Mouse (Mus musculus) limb, embryonic 15.5 days (tissue): ENCODE results near the gene Mad2l1bp. TPM values are rescaled to one million over a fixed set of nuclear protein-coding genes. Genes with fewer than 3 reads are reported as not detected.

Experiments used
- ATAC-seq: fragments of 200-750 bp; cut with Nextera tagmentation; 2 replicates; pipeline ENCODE4 v1.8.0; 2017; ENCODE audit warnings: low read depth, moderate TSS enrichment; ENCODE audit not compliant: insufficient number of reproducible peaks, low FRiP score, low TSS enrichment
- H3K27ac ChIP-seq: fragments of 300-500 bp; sonication (generic); 2 replicates; pipeline ENCODE4 v1.5.1; 2015; ENCODE audit warnings: moderate library complexity, mild to moderate bottlenecking, inconsistent platforms
- H3K27me3 ChIP-seq: fragments of 300-500 bp; sonication (generic); 2 replicates; pipeline ENCODE4 v1.6.1; 2015; ENCODE audit warnings: inconsistent platforms
- H3K36me3 ChIP-seq: fragments of 300-500 bp; sonication (generic); 2 replicates; pipeline ENCODE4 v1.6.1; 2015; ENCODE audit warnings: inconsistent platforms
- H3K4me1 ChIP-seq: fragments of 300-500 bp; sonication (generic); 2 replicates; pipeline ENCODE4 v1.6.1; 2015; ENCODE audit warnings: inconsistent platforms
- H3K4me2 ChIP-seq: fragments of 300-500 bp; sonication (generic); 2 replicates; pipeline ENCODE4 v1.6.1; 2015; ENCODE audit warnings: mild to moderate bottlenecking, inconsistent platforms
- H3K4me3 ChIP-seq: fragments of 300-500 bp; sonication (generic); 2 replicates; pipeline ENCODE4 v1.5.1; 2015; ENCODE audit warnings: mild to moderate bottlenecking, inconsistent platforms
- H3K9ac ChIP-seq: fragments of 300-500 bp; sonication (generic); 2 replicates; pipeline ENCODE4 v1.6.1; 2015; ENCODE audit warnings: inconsistent platforms
- H3K9me3 ChIP-seq: fragments of 300-500 bp; sonication (generic); 2 replicates; pipeline ENCODE4 v1.6.1; 2016; ENCODE audit warnings: inconsistent platforms
- WGBS: fragments of 180-500 bp; shearing (Covaris S2); methylation state at CpG from one replicate; pipeline ENCODE4 v1.1.7; 2015; 5-methylcytosine and 5-hydroxymethylcytosine counted together
- polyA plus RNA-seq: library from polyadenylated mRNA; unstranded; fragments of >200 nt; fragmentation: Nextera tagmentation; extraction: Ambion mirVana; gene quantifications from 2 replicates; pipeline ENCODE4 v1.2.1, GENCODE M21; 2015

The Mad2l1bp gene
- polyA plus RNA-seq, result 35.1 and 36.4 TPM in 2 replicates

DNA sequence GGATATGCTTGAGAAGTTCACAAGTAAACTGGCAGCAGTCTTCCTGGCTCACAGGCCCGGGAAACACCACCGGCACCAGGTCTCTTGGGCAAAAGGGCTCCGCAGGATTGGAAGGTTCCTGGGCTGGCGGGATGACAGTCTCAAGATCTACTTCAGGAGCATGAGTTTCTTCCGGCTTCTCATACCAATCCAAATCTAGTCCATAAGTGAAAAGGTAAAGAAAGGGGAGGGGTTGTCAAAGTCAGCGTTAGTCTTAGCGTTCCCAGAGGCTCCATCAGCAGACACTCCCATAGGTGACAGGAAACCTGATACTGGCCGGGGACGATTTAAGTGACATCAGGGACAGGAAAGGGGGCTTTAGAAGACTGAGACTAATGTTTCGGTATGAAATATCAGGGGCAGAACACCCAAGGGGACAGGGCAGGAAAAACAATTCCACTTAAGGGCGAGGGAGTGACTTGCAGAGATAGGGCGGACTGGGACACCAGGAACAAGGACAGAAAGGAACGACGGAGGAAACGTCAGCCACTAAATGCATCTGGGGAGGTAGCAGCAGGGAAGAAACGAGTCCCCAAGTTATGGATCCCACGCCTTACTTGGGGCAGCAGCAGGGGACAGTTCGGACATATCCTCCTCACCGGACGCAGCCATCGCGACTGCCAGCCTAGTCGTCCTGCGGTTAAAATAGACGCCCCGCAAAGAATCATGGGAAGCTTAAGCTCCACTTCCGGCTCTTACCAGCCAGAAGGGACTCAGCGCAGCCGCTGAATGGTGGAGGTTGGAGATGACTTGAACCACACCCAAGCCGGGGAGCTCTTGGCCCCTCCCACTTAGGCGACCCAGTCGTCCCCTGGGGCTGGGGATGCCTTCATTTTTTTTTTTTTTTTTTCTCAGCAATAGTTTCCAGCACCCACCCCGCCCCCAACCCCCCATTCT lies at the start of gene Mad2l1bp:
TSS of gene Mad2l1bp (minus strand) at position 707 of the 936 bp plus-strand sequence.
- H3K4me3 ChIP-seq, result peak within 1 kb of the TSS; percentile 65
- peak; percentile 80 for ATAC-seq
- H3K4me2 ChIP-seq, result peak within 1 kb of the TSS; percentile 77
- 4% methylated on average over 33 of the region's 33 CpGs for WGBS
- H3K9ac ChIP-seq, result peak within 1 kb of the TSS; percentile 57
- no peaks in the 10 kb centered on the region for H3K27me3 ChIP-seq
- peaks cover 16% of the 10 kb centered on the region for H3K36me3 ChIP-seq
- peak within 1 kb of the TSS; percentile 83 for H3K27ac ChIP-seq
- peaks cover 6% of the 10 kb centered on the region for H3K4me1 ChIP-seq
- no peaks in the 10 kb centered on the region for H3K9me3 ChIP-seq

DNA sequence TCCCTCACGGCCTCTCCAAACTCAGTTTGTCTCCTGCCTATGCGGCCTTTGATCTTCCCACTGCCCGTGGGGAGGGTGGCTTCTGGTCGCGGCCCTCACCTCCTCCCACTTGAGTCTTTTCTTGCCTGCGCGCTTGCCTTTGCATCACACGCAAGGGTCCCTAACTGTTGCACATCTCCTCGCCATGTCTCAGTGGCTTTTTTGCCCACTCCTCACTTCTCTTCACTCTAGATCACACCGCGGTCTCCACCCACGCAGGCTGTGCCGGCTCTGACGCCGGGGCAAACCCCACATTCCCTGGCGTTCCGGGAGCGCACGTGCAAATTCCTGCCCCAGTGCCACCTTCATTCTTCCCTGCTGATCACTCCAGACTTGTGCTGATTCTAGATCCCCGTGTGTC lies 49.7 kb upstream of the Mad2l1bp start:
- peak overlapping the region; percentile 63 for H3K4me2 ChIP-seq
- H3K9ac ChIP-seq, result peak overlapping the region; percentile 81
- 0 out of 2 replicates have a peak, but pooled peaks have one; percentile 16 for ATAC-seq
- H3K4me1 ChIP-seq, result peaks cover 20% of the 10 kb centered on the region
- peak overlapping the region; percentile 79 for H3K27ac ChIP-seq
- peak overlapping the region; percentile 74 for H3K4me3 ChIP-seq
- peaks cover 48% of the 10 kb centered on the region for H3K36me3 ChIP-seq
- H3K27me3 ChIP-seq, result no peaks in the 10 kb centered on the region
- 0% methylated on average over 20 of the region's 20 CpGs for WGBS
- no peaks in the 10 kb centered on the region for H3K9me3 ChIP-seq

DNA sequence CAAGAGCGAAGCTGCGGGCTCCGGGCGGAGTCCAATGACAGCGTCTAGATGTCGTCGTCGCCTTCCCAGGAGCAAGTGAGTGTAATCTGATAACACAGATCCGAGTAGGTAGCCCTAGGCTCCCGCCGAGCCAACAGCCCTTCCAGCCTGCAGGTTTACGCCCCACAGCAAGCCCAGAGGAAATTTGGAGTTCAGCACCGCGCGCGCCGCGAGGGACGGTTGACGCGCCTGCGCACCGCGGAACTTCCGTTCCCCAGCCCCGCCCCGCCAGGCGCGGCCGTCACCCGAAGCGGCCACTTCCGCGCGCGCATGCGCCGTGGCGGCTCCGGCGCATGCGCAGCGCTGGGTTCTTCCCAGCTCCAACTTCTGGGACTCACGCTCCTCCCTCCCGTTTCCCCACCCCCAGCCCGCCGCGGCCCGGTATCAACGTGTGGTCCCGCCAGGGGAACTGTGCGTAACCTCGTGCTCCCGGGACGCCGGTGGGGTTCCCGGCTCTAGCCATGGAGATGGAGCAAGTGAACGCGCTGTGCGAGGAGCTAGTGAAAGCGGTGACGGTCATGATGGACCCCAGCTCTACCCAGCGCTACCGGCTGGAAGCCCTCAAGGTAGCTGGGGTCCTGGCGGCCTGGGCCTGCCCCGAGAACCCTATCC lies 49.2 kb upstream of the Mad2l1bp start, which contains the start of the genes Polh and Xpo5:
TSS of gene Polh (minus strand) at position 225 of the 651 bp plus-strand sequence.
TSS of gene Xpo5 (plus strand) at position 362 of the 651 bp plus-strand sequence.
- Histone ChIP-seq H3K4me3 (peak within 1 kb of the TSS; percentile 74), H3K36me3 (peaks cover 48% of the 10 kb centered on the region)
- under 1% methylated on average over 65 of the region's 66 CpGs for WGBS

DNA sequence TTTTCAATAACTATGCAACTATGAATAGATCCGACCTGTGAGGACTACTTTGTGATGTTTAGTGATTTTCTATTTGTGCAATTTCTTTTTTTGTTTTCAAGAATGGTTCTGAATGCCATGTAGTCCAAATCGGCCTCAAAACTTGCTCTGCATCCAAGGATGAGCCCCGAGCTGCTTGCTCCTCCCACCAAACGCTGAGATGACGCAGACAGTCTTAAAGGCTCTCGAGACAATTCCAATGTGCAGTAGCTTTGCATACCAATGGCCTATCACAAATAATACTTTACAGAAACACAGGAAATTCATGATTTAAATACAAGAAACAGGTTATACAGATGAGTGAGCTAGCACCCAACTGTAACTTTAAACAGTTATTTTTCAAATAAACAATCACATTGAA lies 47.8 kb upstream of the Mad2l1bp start:
- 64% methylated on average over 6 of the region's 6 CpGs for WGBS

More for the DNA sequence above, 49.2 kb upstream of the Mad2l1bp start, which contains the start of the genes Polh and Xpo5:
- Histone ChIP-seq H3K27me3 (no peaks in the 10 kb centered on the region), H3K4me1 (peaks cover 20% of the 10 kb centered on the region), H3K9ac (peak within 1 kb of the TSS; percentile 81), H3K9me3 (no peaks in the 10 kb centered on the region), H3K27ac (peak within 1 kb of the TSS; percentile 87), H3K4me2 (peak within 1 kb of the TSS; percentile 63)
- peak; percentile 91 for ATAC-seq

DNA sequence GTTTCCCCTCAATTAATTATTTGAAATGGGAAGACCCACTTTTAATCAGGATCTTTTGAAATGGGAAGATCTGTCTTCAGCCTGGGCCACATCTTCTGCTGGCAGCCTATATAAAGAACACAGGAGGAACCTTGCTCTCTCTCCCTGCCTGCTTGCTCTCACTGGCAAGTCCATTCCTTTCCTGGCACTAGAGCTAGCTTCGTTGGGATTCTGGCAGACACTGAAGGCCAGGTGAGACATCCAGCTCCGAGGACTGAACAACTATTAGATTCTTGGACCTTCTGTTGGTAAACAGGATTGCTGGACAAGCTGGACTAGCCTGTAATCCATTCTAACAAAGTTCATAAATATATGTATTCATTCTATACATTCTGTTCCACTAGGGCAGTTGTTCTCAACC lies 35.5 kb upstream of the Mad2l1bp start:
- no peak overlapping the region for H3K27ac ChIP-seq
- peaks cover 86% of the 10 kb centered on the region for H3K36me3 ChIP-seq
- no peak overlapping the region for H3K4me2 ChIP-seq
- H3K27me3 ChIP-seq, result no peaks in the 10 kb centered on the region
- WGBS, result 91% methylated on average over 2 of the region's 2 CpGs
- H3K4me1 ChIP-seq, result no peaks in the 10 kb centered on the region
- ATAC-seq, result no peak
- H3K9me3 ChIP-seq, result no peaks in the 10 kb centered on the region
- no peak overlapping the region for H3K9ac ChIP-seq
- no peak overlapping the region for H3K4me3 ChIP-seq

More for the DNA sequence above, 47.8 kb upstream of the Mad2l1bp start:
- Histone ChIP-seq H3K4me1 (peaks cover 20% of the 10 kb centered on the region), H3K27me3 (no peaks in the 10 kb centered on the region), H3K4me3 (peak overlapping the region; percentile 74), H3K4me2 (peak overlapping the region; percentile 60; the same call in 1 of the 2 replicates), H3K9me3 (no peaks in the 10 kb centered on the region), H3K36me3 (peaks cover 48% of the 10 kb centered on the region), H3K27ac (no peak overlapping the region), H3K9ac (no peak overlapping the region)
- no peak for ATAC-seq

DNA sequence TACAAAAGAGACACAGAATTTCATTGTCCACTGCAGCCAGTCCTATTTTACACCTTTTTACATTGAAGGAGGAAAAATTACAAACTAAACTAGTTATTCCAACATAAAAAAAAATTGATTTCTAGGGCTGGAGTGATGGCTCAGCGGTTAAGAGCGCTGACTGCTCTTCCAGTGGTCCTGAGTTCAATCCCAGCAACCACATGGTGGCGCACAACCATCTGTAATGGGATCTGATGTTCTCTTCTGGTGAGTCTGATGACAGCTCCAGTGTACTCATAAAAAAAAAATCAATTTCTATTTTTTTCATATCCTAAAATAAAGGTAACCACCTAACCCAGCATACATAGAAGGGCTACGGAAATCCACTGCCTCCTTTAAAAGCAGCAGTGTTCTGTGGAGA lies 28.9 kb upstream of the Mad2l1bp start:
- ATAC-seq, result no peak
- H3K4me1 ChIP-seq, result no peaks in the 10 kb centered on the region
- no peak overlapping the region for H3K4me2 ChIP-seq
- no peak overlapping the region for H3K4me3 ChIP-seq
- peaks cover 91% of the 10 kb centered on the region for H3K36me3 ChIP-seq
- WGBS, result 85% methylated on average over 4 of the region's 4 CpGs
- no peaks in the 10 kb centered on the region for H3K27me3 ChIP-seq
- no peak overlapping the region for H3K9ac ChIP-seq
- no peaks in the 10 kb centered on the region for H3K9me3 ChIP-seq
- no peak overlapping the region for H3K27ac ChIP-seq

DNA sequence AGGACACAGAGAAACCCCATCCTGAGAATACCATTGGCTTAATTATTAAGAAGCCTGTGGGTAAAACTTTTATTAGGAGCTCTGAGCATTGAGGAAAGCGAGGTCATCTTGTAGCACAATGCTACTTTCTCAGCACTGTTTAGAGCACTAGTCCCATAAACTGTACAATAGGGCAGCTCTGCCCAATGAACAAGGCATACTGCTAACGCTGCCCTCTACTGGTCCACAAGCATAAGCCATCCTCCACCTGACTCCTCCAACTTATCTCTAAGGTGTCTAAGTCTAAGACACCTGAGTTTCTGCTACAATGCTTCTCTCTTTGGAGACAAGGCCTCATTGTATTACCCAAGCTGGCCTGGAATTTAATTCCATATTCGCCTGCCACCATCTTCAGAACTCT lies 17.2 kb upstream of the Mad2l1bp start:
- WGBS, result 69% methylated on average over 3 of the region's 3 CpGs
- ATAC-seq, result no peak

DNA sequence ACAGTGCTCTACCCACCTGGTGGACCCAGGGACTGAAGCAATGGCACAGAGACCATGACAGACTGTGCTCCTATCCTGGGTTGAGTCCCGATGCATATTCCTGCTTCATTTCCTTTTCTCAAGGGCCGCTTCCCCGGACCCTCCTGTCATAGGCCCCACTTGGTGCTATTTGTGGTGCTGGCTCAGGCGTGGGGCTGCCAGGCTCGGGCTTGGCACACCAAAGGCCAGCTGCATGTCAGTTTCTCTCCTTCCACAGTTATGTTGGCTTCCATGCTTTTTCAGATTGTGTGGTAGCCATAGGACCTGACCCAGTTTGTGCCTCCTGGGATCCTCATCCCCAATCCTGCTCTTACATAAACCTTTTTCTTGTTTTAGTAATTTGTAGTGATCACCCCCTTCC lies 15.4 kb upstream of the Mad2l1bp start:
- Histone ChIP-seq H3K9me3 (no peaks in the 10 kb centered on the region), H3K9ac (no peak overlapping the region), H3K27me3 (no peaks in the 10 kb centered on the region), H3K36me3 (peaks cover 93% of the 10 kb centered on the region), H3K27ac (no peak overlapping the region), H3K4me1 (0 out of 2 replicates have a peak, but pooled peaks cover 4% of the 10 kb centered on the region), H3K4me2 (no peak overlapping the region), H3K4me3 (no peak overlapping the region)
- no peak for ATAC-seq
- 87% methylated on average over 5 of the region's 5 CpGs for WGBS

More for the DNA sequence above, 17.2 kb upstream of the Mad2l1bp start:
- H3K9me3 ChIP-seq, result no peaks in the 10 kb centered on the region
- no peaks in the 10 kb centered on the region for H3K27me3 ChIP-seq
- H3K4me3 ChIP-seq, result no peak overlapping the region
- H3K4me2 ChIP-seq, result no peak overlapping the region
- H3K36me3 ChIP-seq, result peaks cover 81% of the 10 kb centered on the region
- H3K9ac ChIP-seq, result no peak overlapping the region
- 0 out of 2 replicates have a peak, but pooled peaks cover 4% of the 10 kb centered on the region for H3K4me1 ChIP-seq
- H3K27ac ChIP-seq, result no peak overlapping the region

DNA sequence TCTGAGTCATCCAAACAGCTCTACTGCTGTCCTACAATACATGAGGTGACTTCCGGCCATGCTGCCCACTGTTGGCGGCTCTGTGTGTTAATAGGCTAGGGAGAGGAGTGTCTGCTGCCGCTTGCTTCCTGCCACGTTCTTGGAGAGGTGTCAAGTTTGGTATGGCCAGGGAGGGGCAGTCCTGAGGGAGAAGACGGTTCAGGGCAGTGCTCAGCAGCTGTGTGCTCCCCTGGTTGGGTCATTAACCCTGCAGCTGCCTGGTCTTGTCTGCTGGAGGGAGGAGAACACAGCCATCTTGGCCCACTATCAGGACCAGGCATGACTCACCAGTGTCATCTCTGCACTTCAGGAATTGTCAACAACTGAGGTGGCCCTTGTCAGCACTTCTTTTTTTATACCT lies 15.0 kb upstream of the Mad2l1bp start:
- H3K9me3 ChIP-seq, result no peaks in the 10 kb centered on the region
- 44% methylated on average over 5 of the region's 5 CpGs for WGBS
- no peak for ATAC-seq
- peaks cover 92% of the 10 kb centered on the region for H3K36me3 ChIP-seq
- no peak overlapping the region for H3K9ac ChIP-seq
- H3K27me3 ChIP-seq, result no peaks in the 10 kb centered on the region
- 0 out of 2 replicates have a peak, but pooled peaks cover 4% of the 10 kb centered on the region for H3K4me1 ChIP-seq
- H3K27ac ChIP-seq, result no peak overlapping the region
- no peak overlapping the region for H3K4me3 ChIP-seq
- H3K4me2 ChIP-seq, result no peak overlapping the region

DNA sequence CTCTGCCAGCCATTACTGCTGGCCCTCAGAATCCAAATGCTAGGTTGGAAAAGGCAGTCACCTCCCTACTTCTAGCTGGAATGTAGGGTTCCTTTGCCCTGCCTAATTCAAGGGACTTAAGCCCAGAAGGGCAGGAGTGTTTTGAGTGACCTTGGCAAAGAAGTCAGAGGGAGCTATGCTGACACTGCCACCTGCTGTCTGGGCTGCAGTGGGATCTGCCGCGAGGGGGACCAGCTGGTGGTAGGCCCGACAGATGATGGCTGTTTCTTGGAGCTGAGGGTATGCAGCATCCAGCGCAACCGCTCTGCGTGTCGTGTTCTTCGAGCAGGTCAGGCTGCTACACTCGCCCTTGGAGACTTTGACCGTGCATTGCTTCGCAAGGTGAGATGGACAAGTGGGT lies 13.7 kb upstream of the Mad2l1bp start:
- ATAC-seq, result no peak
- 83% methylated on average over 11 of the region's 11 CpGs for WGBS
- H3K4me2 ChIP-seq, result no peak overlapping the region

DNA sequence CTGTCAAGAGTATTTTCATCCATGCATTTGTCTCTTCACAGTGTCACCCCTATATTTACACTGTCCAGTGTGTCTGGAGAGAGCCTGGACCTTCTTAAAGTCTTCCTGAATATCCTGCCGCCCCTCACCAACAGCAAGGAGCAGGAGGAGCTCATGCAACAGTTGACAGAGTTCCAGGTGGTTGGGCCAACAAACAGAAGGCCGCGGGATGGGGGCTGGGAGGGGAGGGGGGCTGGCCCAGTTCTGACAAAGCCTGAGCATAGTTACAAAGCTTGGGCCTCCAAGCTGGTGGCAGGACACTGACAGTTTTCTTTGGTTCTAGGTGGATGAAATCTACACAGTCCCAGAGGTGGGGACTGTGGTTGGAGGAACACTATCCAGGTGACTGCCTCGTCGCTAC lies 12.9 kb upstream of the Mad2l1bp start:
- H3K27ac ChIP-seq, result no peak overlapping the region
- H3K9me3 ChIP-seq, result no peaks in the 10 kb centered on the region
- H3K36me3 ChIP-seq, result peaks cover 74% of the 10 kb centered on the region
- H3K27me3 ChIP-seq, result no peaks in the 10 kb centered on the region
- H3K4me3 ChIP-seq, result no peak overlapping the region
- no peak overlapping the region for H3K4me2 ChIP-seq
- H3K9ac ChIP-seq, result no peak overlapping the region
- peaks cover 17% of the 10 kb centered on the region for H3K4me1 ChIP-seq
- WGBS, result 85% methylated on average over 5 of the region's 5 CpGs
- ATAC-seq, result no peak

More for the DNA sequence above, 13.7 kb upstream of the Mad2l1bp start:
- Histone ChIP-seq H3K9ac (no peak overlapping the region), H3K27ac (no peak overlapping the region), H3K9me3 (no peaks in the 10 kb centered on the region), H3K27me3 (no peaks in the 10 kb centered on the region), H3K4me1 (peaks cover 13% of the 10 kb centered on the region), H3K36me3 (peaks cover 79% of the 10 kb centered on the region), H3K4me3 (no peak overlapping the region)
